8 mouse cellular contexts compared by ENCODE assay signal in genomic region chr11:102880585-102881313, GRCm38 (mm10). TPM values are rescaled to one million over a fixed set of nuclear protein-coding genes. Genes with fewer than 3 reads are reported as not detected.
DNase-seq lines count a peak whose midpoint lies in the region; ATAC-seq and TF ChIP-seq lines count a peak whose summit lies in the region.

Gene Eftud2, minus strand, starts transcription at chr11:102880985.
Gene Ccdc103, plus strand, starts transcription at chr11:102881204.

- peak within 1 kb of the TSS; percentile 74 for H3K4me2 ChIP-seq in hindbrain, embryonic 14.5 days (replicated peaks)

- peak within 1 kb of the TSS; percentile 60 for H3K4me3 ChIP-seq in hindbrain, embryonic 14.5 days (replicated peaks; ENCODE audit: low read length)

- peak within 1 kb of the TSS; percentile 82 for H3K27ac ChIP-seq in hindbrain, embryonic 14.5 days

- ATAC-seq in Patski: peak; percentile 57
- ATAC-seq in hindbrain, embryonic 14.5 days (ENCODE audit: low FRiP score): peak; percentile 93

- under 1% methylated on average over 62 of the region's 62 CpGs for WGBS in hindbrain, embryonic 14.5 days

- CTCF ChIA-PET in Patski (lab: Charles Lee): interaction anchor here (1.3 to 1.4 kb wide), 2 partner anchors 9 to 152 kb away, joined by 3 read pairs; no protein-coding TSS in a partner anchor

- H3K4me1 ChIP-seq in hindbrain, embryonic 14.5 days (replicated peaks; ENCODE audit: control insufficient read depth, insufficient read depth, low read length): peaks cover 16% of the 10 kb centered on the region

- DNase-seq in Patski (ENCODE audit: low read depth, low spot score): peak; percentile 78
- DNase-seq in cerebellum, postnatal 14 days: peak; percentile 94 to 96
- DNase-seq in frontal cortex, postnatal 25 days (ENCODE audit: low spot score in 2 of 2): peak; percentile 92 to 96
- DNase-seq in hindbrain, embryonic 14.5 days (ENCODE audit: low spot score): peak; percentile 95
- peak; percentile 93 to 94 for DNase-seq in layer of hippocampus, postnatal 36 days
- DNase-seq in lung, postnatal 36 days: peak; percentile 97
- DNase-seq in retina, postnatal 1 day: peak; percentile 95
- DNase-seq in urinary bladder, adult 18-20 months (ENCODE audit: low spot score in 2 of 2): peak; percentile 87 to 95

- no peaks in the 10 kb centered on the region for H3K27me3 ChIP-seq in Patski
- H3K27me3 ChIP-seq in hindbrain, embryonic 14.5 days (ENCODE audit: control insufficient read depth, insufficient read depth, low read length): 0 out of 2 replicates have a peak, but pooled peaks cover 5% of the 10 kb centered on the region

- peaks cover 17% of the 10 kb centered on the region for H3K36me3 ChIP-seq in hindbrain, embryonic 14.5 days (replicated peaks; ENCODE audit: control insufficient read depth, insufficient read depth)

- peak within 1 kb of the TSS; percentile 77 for H3K9ac ChIP-seq in hindbrain, embryonic 14.5 days

- H3K9me3 ChIP-seq in hindbrain, embryonic 14.5 days (ENCODE audit: control insufficient read depth, low read length): no peaks in the 10 kb centered on the region

- TF ChIP-seq CTCF in Patski (IDR thresholded peaks at IDR 0.05): no peak

- POLR2A ChIA-PET in Patski (lab: Charles Lee): interaction anchor here (0.8 to 1.1 kb wide), 3 partner anchors 9 to 21 kb away, joined by 3 read pairs; no protein-coding TSS in a partner anchor

- in situ Hi-C loops in Patski (cut with MboI; ENCODE audit: low pct_unique_long_range_greater_than_20kb): no loop called here

RNA-seq across cellular contexts. Expression of gene Eftud2, which starts in this region (rescaled TPM):
- 120 TPM for polyA plus RNA-seq in Patski (2021)
- polyA plus RNA-seq in hindbrain, embryonic 14.5 days (2014; fragmentation: Nextera tagmentation; extraction: Ambion mirVana): 110 and 123 TPM in 2 replicates
- total RNA-seq in layer of hippocampus, postnatal 36 days (2021): 100 to 1,000 TPM; 129 to 131 TPM

RNA-seq across cellular contexts. Expression of gene Ccdc103, which starts in this region (rescaled TPM):
- 6.0 TPM for polyA plus RNA-seq in Patski (2021)
- 2.2 and 2.8 TPM in 2 replicates for polyA plus RNA-seq in hindbrain, embryonic 14.5 days (2014; fragmentation: Nextera tagmentation; extraction: Ambion mirVana)
- total RNA-seq in layer of hippocampus, postnatal 36 days (2021): 1 to 10 TPM; 1.6 to 2.4 TPM

Comparison
In these comparisons a context has a peak if more than half of its experiments do, and no peak if none do; other contexts are left out.
1. Peak in every context shown above with its lines: DNase-seq, ATAC-seq, H3K4me3 ChIP-seq and H3K27ac ChIP-seq.